Mouse (Mus musculus) adrenal gland, postnatal 14 days (tissue): ENCODE measurements around the gene Narfl. TPM values are rescaled to one million over a fixed set of nuclear protein-coding genes. Genes with fewer than 3 reads are reported as not detected.

Experiments used
- DNase-seq: peaks from one replicate; pipeline ENCODE4 v3.0.0; 2021; ENCODE audit warnings: mixed read lengths
- total RNA-seq: library from RNA; stranded (reverse); gene quantifications from 2 replicates; pipeline ENCODE4 v1.2.3, GENCODE M21; 2021

Narfl gene
- total RNA-seq, 1 experiment from 2014 or later, result 30.6 TPM

DNA sequence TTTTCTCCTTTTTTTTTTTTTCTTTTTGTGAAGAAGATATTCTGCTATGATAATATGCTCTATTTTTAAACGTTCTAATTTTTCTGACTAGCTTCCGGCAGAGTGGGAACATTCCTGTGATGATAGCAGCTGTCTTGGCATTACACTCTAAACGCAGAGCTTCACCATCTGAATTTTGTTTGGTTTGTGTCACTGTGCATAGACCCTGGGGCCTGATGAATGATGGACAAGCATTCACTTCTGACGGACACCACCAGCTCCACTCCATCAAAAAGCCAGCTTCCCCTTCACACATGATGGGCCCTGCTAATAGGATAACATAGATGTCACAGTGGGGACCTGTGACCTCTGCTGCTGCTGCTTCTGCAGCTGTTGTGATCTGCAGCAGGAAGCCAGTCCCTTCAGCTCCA, 12.0 kb upstream of the Narfl start:
- no peak for DNase-seq

DNA sequence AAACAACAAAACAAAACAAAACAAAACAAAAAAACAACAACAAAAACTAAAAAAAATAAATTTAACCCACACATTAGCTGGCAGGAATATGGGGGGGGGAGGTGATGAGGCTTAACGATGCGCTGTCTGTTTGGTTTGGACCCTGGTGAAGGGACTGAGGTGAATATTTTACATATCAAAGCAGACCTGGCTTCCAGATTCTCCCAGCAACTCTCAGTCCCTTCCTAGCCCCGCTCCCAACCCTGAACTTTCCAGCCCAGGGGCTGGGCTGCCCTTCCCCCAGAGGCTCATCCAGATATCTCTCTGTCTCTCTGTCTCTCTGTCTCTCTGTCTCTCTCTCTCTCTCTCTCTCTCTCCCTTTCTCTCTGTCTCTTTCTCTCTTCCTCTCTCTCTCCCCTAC, 11.0 kb upstream of the Narfl start:
- DNase-seq, result no peak

DNA sequence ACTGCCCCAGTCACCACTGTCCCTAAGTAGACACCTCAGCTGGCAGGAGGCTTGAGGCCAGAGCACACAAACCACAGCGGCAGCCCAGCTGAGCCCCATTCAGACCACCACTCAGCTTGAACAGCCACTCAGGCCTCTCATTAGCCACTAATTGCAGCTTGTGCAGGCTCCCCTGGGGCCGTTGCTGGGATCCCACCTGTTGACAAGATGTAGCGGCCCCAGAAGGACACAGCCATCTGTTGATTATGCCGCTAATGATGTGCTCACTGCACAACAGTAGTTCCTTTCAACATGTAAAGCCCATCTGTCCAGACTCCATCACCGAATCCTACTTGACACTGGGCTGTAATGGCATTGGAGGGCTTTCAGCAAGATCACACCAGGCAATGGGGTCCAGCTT, 7.7 kb upstream of the Narfl start:
- DNase-seq, result no peak

DNA sequence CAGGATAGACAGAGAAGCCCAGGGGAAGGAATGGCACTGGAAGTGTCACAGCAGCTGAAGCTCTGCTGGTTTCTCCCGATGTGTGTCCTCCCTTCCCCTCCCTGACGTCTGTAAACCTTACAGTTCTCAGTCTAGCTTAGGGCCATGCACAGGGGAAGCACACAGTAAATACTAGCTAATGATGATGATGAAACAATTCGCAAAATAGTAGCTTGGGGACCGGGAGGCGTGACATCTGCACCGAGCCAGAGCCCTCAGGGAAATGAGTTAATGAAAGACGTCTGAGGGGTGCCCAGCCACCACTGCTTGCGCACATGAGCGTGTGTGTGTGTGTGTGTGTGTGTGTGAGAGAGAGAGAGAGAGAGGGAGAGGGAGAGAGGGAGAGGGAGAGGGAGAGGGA, 4.2 kb upstream of the Narfl start:
- no peak for DNase-seq

DNA sequence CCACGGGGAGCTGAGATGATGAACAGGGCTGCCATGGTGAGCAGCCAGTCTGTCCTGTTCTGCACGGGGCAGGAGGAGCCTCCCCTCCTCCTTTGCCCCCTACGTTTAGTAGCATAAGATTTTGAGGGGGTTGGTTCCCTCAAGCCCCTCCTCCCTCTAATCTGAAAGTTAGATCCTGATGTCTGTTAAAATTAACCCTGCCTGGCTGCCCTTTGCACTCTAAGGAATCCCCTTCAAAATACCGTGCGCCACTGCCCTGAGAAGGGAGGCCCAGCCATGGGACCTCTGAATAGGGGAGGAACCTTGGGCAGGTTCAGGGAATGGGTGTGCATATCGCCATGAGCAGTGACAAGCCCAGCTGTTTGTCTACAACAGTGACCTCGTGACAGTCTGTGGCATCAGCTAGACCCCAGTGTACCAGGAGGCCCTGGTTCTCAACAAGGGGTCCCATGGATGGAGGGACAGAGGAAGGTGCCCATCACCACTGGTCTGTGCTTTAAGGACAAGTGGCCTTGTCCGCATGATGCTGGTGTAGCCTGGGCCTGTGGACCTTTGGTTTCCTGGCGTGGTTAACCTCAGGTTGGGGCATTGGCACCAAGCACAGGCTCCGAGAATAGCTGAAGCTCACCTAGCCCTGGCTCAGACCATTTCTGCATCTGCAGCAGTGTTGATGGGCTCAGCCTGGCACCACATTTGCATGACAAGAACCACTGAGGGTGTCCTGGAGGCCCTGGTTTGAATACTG, 1.9 kb downstream of the Narfl start:
- no peak for DNase-seq

DNA sequence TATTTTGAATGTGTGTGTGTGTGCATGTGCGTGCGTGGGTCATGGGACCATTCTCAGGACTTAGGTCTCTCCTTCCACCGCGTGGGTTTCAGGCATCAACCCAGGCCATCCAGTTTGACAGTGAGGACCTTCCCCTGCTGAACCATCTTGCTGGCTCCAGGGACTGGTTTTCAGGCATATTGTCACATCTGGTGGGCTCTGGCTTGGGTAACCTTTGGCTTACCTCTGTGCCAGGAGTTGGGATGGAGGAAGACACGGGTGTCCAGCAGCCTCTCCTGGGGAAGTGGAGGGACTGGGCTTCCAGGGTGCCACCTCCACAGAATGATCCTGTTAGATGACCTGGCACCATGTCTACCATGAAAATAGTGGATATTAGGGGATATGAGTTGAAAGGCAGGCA, 4.4 kb downstream of the Narfl start:
- no peak for DNase-seq

DNA sequence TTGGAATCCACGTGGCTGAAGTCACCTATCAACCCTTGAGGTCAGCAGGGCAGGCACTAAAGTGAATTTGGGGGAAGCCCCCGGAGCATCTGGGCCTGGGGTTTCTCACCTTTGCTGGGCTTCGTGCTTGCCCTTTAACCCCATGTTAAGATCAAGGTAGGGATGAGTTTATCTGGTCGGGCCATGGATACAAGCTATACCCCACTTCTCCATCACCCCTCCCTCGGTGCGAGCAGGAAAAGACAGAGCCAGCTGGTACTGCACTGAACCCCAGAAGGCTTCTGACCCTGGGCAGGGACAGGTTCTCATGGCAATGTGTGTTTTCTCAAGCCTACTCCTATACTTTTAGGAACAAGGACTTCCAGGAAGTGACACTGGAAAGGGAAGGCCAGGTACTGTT, 7.8 kb downstream of the Narfl start:
- no peak for DNase-seq

DNA sequence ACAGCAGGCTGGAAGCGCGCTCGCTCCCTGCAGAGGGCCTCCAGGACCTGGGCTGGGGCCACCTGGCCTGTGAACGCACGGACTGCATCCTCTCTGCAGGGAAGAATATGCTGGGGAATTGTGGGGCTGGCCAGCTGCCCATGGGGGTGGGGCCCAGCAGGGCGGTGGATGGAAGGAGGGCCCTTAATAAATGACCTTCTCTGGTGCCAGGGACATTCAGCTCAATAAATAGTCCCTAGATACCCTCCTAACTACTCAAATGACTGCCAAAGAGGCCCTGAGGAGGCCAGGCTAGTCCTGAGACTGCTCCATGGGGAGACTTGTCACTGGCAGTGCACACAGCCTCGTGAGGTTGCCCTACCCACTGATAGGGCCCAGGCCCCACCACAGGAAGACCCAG, 9.5 kb downstream of the Narfl start:
- peak; percentile 87 for DNase-seq

DNA sequence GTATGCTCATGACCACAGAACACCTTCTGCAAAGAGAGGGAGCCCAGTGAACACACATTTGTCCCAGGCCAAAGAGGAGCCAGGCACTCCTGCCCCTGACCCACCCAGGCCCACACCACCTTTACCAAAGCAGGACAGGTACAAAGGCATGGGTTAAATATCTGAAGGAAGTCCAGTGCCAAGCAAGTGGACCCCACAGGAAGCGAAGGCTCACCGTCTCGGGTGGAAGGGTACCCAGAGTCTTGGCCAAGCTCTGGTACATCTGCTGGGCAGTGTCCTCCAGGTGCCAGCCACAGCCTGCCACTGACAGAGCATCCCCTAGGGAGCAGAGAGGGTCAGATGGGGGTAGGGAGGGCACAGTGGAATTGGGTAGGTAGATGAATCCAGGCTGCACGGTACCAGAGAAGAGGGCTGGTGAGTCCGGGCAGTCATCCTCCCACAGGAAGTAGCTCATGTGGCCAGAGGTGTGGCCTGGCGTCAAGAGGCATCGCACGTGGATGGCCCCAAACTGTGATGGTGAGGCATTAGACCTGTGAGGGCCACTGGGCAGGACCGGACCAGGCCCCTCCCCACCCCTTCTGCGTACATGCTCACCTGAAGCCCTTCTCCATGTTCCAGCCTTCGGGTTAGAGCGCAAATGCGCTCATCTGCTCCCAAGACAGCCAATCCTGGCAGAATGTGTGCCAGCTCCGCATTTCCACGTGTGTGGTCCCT, 10.4 kb downstream of the Narfl start:
- no peak for DNase-seq

DNA sequence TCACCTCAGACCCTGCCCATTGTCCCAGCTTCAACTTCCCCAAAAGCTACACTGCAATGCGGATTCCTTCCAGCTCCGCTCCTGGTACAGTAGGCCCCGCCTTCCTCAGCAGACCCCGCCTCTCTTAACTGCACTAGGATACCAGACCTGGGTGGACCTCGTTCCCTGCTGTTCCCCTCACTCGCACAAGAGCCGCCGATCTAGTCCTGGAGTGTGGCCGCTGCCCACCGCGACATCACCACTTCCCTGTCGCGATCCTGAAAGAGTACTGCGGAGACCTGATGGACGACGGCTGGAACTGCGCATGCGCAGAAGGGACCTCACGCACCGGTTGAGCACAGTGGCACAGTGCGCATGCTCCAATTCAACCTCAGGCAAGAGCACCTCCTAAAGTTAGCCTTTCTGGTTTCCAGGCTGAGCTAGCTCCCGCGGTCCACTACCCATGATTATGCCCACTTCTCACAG, 11.7 kb downstream of the Narfl start, which contains the start of gene Haghl:
Haghl (minus strand) TSS at position 393 of the 465 bp plus-strand sequence.
- DNase-seq, result peak; percentile 97

DNA sequence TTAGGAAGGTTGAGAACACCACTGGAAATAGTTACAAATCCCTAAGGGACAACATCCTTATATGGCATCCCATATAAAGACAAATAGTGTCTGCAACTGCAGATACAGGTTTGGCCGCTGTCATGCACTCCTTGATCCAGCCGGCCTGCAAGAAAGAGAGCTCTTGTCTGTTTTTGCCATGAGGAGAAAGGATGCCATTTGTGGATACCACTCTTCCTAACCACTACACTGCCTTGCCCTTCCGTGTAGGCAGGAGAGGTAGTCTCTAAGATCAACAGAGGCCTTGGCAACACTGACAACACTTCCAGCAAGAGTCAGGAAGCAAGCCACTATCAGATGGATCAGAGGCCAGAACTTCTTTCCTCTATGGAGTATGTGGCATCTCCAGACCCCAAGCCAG, 12.7 kb downstream of the Narfl start, which contains the start of gene Ccdc78:
Ccdc78 (plus strand) TSS at position 301 of the 400 bp plus-strand sequence.
- DNase-seq, result no peak

DNA sequence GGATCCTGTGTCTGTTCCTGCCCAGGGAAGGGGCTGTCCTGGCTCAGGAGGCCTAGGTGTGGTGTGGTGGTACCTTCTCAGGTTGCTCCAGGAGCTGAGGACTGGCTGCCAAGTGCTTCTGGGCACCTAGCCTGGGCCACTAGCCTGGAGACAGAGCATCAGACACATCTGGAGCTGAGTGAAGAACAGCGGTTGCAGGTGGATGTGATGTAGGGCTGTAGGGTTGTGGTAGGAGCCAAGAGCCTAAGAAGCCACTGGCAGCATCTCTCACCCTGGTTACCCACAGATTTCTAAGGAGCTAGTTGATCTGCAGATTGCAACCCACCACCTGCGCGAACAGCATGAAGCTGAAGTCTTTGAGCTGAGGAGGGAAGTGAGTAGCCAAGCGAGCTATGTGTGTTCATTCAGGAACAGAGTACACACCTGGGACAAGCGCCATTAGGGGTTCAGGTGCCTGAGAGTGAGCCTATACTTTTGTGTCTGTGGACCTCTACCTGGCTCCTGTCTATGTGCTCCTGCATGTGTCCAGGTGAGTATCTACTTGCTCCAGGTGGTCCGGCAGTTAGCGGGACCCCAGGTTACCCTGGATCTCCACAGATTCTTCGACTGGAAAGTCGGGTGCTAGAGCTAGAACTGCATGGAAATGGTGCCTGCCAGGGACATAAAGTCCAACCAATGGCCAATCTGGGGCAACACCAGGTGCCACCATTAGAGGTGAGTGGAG, 13.4 kb downstream of the Narfl start:
- no peak for DNase-seq

DNA sequence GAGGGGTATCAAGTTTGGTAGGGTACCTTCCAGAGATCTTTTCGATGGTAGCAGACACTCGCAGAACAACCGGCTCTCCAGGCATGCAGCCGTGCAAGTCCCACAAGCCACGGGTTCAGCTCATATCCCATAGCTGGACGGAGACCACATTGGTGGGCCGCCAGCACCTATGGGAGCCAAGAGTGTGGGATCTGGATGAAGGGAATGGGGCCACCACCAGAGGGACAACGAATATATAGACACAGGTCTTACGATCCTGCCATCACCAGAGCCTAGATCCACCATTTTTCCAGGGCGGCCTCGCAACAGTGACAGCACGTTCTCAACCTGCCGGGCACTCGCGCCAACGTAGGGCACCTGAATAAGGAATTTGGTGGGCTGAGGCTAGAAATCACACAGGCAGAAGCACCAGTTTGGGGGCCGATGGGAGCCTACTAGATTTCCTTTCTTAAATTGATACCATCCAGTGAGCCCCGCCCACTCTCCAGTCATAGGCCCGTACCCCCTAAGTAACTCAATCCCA, 17.8 kb downstream of the Narfl start:
- no peak for DNase-seq

DNA sequence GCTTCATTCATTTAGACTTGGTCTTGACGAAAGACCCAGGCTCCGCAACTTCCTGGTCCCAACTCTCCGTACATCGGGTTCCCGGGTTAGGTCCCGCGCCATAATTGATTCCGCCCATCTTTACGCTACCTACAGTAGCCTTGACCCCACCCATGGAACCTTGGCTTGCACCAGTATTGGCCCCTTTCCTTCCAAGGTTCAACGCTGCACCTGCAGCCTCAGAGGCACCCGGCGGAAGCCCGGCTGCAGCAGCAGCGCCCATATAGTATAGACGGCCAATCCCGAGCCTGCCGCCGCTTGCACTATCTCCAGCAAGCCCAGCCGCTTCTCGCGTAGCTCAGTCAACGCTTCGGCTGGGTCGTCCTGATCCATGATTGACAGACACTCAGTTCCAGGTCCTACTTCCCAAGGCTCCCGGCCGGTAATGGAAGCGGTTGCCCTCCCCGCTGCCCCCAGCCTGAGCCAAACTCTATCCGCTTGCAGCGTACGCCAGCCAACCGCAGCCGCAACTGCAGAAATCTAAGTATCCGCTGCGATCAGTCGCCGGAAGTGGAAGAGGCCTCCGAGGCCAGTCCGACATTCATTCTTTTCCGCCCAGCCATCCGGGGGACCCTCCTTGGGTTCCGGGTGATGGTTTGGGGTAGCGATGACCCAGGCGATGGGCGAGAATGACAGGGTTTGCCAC, 18.4 kb downstream of the Narfl start:
- DNase-seq, result peak; percentile 93

DNA sequence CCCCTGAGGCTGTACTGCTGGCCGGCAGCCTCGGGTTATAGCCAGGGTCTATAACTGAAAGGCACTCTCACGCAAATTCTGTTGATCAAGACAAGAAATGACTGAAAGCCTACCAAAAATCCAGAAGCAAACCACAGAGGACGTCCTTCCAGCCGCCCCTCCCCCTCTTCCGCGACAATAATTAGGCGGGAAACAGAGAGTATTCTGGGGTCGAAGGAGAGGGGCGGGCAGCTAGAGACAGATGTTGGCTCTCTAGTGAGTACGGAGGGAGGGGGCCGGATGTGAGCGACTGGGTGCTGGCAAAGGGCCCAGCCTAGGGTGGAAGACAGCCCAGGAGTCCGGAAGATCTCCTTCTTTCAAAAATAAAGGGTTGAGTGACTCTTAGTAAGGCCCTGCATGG, 19.0 kb downstream of the Narfl start, which contains the start of gene Fam173a:
Fam173a (minus strand) TSS at position 287 of the 400 bp plus-strand sequence.
- peak; percentile 91 for DNase-seq

DNA sequence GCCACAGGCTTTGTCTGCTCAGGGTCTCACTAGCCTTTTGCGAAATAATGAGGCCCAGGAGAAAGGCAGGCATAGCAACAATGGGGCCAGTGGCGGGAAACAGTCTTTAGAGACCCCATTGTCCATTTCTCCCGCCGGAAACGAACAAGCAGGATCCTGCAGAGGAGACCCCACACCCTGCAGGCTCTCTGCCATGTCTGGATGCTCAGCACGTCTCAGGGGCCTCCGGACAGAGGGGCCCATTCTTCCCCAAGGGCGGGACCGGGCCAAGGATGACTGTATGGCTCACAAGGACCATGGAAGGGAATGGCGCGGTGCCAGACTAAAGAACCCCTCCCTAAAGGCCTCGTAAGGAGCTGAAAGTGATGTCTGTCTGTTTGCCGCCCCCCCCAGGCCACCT, 20.6 kb downstream of the Narfl start:
- no peak for DNase-seq

DNA sequence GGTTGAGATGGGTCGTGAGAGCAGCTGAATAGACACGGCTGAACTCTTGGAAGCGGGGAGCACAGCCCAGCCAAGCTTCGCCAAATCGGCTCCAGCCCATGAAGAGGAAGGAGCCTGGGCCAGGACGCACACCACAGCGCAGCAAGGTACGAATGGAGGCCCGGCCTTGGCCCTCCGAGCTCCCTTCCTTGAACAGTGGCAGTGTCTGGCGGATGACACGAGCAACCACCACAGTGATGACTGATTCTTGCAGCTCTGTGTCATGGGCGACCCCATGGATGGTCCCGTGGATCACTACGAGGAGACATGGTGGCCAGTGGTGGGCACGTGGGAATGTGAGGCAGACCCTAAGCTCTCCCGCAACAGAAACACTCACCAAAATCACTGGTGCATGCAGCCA, 21.4 kb downstream of the Narfl start:
- DNase-seq, result no peak

DNA sequence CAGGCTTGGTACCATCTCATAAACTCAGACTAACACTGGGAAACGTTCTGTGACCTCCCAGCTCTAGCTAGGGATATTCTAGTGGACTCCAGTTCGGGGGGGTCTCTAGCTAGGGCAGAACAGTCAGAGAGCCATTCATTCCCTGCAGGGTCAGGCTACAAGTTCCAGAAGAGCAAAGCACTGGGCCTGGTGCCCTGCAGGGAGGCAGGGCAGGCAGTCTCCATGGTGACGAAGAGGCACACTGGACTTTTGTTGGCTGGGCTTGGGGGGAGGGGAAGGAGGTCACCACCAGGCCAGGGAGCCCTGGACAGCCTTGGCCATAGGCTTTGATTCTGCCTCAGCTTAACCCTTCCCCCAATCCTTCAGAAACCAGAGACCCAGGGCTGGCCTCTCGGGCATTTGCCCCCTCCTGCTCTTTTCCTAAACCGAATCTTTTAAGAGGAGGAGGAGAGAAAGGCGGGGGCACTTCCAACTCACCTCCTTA, 22.1 kb downstream of the Narfl start, which contains the start of gene AC134908.4:
AC134908.4 (minus strand) TSS at position 51 of the 484 bp plus-strand sequence.
- DNase-seq, result peak; percentile 70

DNA sequence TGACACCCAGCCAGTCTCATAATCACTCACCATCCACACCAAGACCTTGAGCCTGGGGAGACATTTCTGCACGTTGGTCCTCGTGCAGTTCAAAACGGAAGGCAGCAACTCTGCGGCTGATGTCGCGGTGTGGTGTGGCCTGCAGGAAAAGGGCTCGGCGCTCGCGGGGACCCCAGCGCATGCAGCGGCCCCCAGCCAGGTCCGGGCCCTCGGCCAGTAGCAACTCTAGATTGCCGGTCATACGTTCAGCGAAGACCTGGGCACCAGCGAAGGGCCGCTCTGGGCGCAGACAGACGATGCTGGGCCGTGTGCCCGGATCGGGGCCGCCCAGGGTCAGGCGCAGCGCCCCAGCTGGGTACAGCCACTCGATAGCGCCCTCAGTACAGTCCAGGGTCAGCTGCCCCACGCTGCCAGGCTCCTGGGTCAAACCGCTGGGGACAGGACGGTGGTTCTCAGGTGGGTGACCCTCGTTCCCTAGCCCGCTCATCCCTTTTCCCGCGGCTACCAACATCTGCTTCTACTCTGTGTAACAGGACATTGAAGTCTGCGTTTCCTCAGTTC, 22.7 kb downstream of the Narfl start:
- peak; percentile 51 for DNase-seq

DNA sequence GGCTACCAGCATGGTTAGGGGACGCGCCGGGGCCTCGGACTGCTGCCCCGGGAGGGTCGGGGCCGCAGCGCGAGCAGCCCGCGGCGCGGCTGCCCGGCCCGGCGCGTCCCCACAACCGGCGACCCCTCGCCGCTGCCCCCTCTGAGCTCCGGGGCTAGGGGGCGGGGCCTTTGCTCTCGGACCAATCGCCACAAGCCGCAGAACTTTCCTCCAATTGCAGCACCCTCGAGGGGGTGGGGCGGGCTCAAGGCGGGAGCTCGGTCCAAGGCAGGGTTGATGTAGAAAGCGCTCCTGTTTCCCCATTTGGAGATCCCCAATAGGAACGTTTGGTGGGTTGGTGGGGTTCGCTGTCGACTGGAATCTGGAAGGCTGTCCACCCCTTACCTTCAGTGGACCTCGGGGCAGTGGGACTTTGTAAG, 23.4 kb downstream of the Narfl start, which contains the start of gene Metrn:
Metrn (minus strand) TSS at position 186 of the 419 bp plus-strand sequence.
- peak; percentile 95 for DNase-seq

DNA sequence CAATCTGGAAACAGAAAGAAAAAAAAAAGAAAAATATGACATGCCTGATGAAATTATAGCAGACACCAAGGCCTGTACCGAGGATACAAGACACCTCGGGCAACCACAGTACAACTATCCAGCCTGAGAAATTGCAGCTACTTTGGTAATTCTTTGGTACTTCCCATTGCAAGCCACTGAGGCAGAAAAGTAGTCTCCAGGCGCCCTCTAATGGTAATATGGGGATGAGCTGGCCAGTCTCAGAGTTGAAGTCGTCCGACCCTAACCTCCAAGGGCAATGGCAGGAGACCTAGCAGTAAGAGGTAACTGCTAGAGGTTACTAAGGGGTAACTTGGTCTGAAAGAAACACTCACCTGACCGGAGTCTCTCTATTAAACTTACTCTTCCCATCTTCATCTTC, 27.5 kb downstream of the Narfl start:
- peak; percentile 76 for DNase-seq
